Mouse (Mus musculus): ENCODE data around the gene Cnpy2.
A peak's percentile ranks its signal among the peaks of the same experiment; 100 is the strongest.

The Cnpy2 gene

DNA sequence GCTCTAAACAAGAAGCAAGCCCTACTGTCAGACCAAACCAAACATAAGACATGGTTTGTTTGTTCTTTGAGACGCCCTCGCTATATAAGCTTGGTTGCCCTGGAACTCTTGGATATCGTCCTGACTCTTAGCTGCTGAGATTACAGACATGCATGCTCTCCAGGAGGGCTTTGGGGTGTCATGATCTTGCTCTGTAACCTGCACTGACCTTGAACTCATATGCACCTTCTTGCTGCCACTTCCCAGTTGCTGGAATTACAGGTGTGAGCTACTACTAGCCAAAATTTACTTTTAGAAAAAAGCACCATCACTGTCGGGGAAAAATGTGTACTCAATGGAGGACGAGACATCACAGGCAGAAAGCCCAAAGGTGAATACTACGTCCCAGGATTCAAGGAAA, 47.3 kb downstream of the Cnpy2 start:
- no peak for DNase-seq

DNA sequence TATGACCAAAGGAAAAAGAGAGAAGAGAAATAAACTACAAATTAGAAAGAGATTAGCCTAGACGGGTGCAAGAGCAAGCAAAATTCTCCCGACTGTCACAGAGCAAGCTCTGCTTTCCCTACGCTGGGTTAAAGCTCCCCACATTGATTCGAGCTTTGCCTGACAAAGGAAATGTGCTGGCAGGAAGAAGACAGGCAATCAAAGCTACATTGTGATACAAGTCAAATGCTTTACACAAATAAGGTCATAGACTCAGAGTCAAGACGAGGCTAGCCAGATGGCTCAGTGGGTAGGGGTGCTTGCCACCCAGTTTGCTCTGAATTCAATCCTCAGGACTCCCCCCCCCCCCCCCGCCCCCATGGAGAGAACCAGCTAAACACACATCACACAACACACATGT, 47.8 kb downstream of the Cnpy2 start:
- no peak for DNase-seq

GRCm38 (mm10) chr10:128370601-128371000, 48.3 kb downstream of the Cnpy2 start:
- DNase-seq: peak in 1 of 2 experiments; percentile 53

GRCm38 (mm10) chr10:128372142-128372541, 49.9 kb downstream of the Cnpy2 start:
- no peak for DNase-seq

DNA sequence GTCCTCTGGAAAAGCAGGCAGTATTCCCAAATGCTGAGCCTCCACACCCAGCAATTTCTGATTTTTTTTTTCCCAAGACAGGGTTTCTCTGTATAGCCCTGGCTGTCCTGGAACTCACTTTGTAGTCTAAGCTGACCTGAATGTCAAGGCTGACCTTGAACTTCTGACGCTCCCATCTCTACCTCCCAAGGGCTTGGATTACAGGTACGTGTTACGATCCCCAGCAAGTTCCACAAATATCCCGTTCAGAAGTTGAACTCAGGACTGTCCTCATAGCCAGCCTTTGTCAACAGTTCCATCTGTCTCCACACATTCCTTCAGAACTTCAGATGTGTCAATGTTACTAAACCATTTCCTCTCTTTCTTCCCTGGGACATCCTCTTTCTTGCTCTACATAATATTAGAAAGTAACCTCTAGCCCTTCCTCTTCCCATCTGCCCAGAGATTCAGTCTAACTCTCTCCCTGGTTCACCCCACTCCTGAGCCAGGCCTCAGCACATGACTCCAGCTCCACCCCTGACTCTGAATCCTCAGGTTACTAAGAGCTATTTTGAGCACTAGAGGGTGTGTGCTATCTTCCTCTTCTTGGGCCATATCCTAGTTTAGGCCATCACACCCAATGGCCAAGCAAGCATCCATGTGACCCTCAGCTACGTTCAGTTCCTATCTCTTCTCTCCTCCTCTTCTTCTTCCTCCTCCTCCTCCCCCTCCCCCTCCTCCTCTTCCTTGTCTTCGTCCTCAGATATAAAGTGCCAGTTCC, 50.9 kb downstream of the Cnpy2 start:
- no peak for DNase-seq

GRCm38 (mm10) chr10:128374393-128374792, 52.1 kb downstream of the Cnpy2 start:
- DNase-seq: no peak

- DNase-seq: no peak
These were observed 53.8 kb downstream of the Cnpy2 start for GRCm38 (mm10) chr10:128376099-128376454.

DNA sequence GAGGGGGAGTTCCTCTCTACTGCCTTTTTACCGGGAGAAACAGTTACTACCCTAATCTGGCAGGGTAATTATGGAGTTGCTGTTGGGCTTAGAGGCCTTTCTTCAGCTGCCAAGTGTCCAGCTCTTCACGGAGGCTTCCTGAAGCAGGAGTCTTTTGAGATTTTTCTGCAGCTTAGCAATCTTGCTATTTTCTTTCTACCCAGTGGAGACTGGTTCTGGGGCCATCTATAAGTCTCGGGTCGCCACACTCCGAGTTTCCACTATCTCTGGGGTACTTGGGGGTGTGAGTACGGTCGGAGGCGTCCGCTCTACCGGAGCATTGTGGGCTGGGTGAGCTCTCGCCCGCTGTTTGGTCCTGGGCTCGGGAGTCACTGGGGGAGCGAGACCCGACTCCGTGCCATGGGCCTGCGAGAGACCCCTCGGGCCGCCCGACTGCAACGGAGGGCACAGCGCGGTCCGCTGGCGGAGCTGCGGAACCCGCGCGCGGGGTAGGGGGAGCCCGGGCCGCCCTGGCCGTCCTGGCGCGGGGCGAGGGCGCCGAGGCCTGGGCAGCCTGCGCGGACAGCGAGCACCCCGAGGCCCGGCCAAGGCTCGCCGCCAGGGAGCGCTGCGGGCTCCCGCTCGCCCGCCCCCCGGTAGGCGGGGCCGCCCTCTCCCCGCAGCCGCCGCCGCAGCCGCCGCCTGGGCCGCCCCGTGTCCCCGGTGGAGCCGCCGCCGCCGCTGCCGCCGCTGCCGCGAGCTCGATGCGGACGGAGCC, 54.4 kb downstream of the Cnpy2 start, which contains the start of gene Ankrd52:
Ankrd52 (plus strand) TSS at position 661 of the 757 bp plus-strand sequence.
- peak; percentile 84 to 91 for DNase-seq
